Mouse (Mus musculus): ENCODE data around the gene Gm10770. TPM values are rescaled to one million over a fixed set of nuclear protein-coding genes. Genes with fewer than 3 reads are reported as not detected.
A peak's percentile ranks its signal among the peaks of the same experiment; 100 is the strongest.
"Not testable (repeated sequence)": the region's sequence is repeated elsewhere in the genome, so short reads cannot be mapped to it uniquely, and the experiment has no call there.

Gene Gm10770
- polyA plus RNA-seq (2017; shearing (Covaris generic)), result not detected

- not testable (repeated sequence) for ATAC-seq
Measured at GRCm38 (mm10) chr2:150179579-150179978, at the start of gene Gm10770. TSS of gene Gm10770 (minus strand) at chr2:150179679.

GRCm38 (mm10) chr2:150223263-150223662, 43.8 kb upstream of the Gm10770 start:
- not testable (repeated sequence) for ATAC-seq

DNA sequence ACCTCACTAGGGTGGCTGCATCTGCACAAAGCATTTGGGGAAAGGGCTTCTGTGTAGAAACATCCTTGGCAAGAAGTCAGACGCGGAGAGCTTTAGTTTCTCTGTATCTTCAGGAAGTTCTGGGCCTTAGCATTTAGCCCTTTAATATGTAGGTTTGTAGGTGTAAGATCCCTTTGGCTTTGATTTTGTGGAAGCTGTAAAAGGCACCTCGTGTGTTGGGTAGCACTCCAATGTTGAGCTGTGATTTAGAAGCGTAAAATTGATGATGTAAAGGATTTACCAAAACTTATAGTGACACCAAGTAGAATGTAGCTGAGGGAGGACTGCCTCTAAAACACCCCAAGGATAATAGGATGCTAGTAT, 38.9 kb upstream of the Gm10770 start:
- peak; percentile 32 for ATAC-seq

GRCm38 (mm10) chr2:150217600-150218362, 38.3 kb upstream of the Gm10770 start, which contains the start of gene Zfp937:
TSS of gene Zfp937 (plus strand) at chr2:150218073.
- ATAC-seq, result peak; percentile 97

DNA sequence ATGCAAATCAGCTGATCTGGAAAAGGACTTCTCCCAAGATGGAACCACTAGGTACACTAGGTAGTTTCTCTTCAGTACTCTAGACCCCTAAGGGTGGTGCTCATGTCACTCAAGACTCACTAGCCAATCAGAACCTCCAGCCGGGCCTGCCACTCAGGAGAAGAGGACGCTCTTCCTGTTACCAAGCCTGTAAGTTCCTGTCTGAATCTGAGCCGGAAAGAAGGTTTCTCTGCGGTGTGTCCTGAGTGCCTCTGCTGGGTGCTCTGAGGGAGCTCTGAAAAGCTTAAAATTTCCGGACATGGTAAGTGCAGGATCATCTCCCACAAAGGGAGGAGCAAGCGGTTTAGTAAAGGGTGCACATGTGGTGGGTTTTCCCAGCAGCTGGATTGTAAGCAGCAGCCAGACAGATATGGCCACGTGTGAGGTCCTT, 2.1 kb upstream of the Gm10770 start, which contains the start of gene Gm14139:
Gene Gm14139 (plus strand): TSS at position 186 of the 430 bp plus-strand sequence.
- ATAC-seq, result peak; percentile 72

GRCm38 (mm10) chr2:150181046-150181445, 1.6 kb upstream of the Gm10770 start:
- peak; percentile 47 for ATAC-seq

DNA sequence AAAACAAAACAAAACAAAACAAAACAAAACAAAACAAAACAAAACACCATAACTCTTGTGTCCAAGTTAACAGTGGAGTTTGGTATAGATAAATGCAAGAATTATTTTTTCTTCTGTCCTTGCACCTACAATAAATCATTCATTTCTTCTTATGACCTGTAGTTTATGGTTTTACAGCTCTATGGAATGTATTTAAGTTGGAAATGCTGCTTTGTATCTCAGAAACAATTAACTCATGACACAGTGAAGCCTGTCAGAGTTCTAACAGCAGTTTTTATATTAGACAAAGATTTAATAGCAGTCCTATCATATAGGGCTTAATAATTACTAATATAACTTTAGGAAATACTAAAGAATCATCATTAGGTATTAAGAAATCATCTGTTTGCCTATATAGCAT, 5.6 kb downstream of the Gm10770 start:
- no peak for ATAC-seq

- ATAC-seq, result no peak
Measured at GRCm38 (mm10) chr2:150166703-150167102, 12.8 kb downstream of the Gm10770 start.

DNA sequence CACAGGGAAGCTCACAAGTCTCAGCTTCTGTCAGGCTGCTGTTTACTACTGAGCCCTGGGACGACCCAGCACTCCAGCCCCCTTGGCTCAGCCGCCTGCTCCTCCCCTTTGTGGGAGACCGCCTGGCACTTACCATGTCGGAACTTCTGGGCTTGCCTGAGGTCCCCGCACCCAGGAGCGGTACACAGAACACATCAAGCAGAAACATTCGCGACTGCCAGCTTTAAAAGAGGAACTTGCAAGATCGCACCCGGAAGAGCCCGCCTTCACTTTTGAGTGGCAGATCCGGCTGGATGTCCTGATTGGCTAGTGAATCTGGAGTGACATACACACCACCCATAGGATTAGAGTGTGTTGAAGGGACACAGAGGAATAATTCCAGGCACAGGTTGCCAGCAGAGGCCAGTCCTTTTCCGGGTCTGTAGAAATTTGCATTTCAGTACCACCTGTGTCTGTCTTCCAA, 43.0 kb downstream of the Gm10770 start, which contains the start of gene Zfp120:
Gene Zfp120 (minus strand): TSS at position 274 of the 463 bp plus-strand sequence.
- ATAC-seq, result peak; percentile 95

DNA sequence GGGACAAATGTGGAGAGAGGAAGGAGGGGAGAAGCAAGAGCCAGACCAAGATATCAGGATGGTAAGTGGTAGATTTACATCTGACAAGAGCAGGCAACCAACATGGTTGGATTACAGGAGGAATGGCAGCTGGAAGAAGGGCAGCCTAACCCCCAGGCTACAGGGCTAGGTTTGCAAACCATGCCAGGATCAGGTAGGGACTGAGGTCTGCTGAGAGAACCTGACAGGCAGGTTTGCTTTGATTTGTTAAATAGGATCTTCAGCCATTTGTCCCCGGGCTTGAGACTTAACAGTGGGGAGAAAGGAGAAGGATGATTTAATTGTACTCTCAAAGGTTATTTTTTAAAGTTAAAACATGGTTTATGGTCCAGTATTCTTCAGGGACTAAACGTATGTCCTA, 46.7 kb downstream of the Gm10770 start:
- no peak for ATAC-seq

- ATAC-seq, result not testable (repeated sequence)
Measured at GRCm38 (mm10) chr2:150132002-150132401, 47.5 kb downstream of the Gm10770 start.

Other genes starting within 250 kb of the Gm10770 start
- gene Zfp120, start 43.0 kb downstream of the Gm10770 start, polyA plus RNA-seq (2017; shearing (Covaris generic)), result 10 to 100 TPM; 29.7 to 41.3 TPM
- gene Gm14139, start 2.1 kb upstream of the Gm10770 start, polyA plus RNA-seq (2017; shearing (Covaris generic)), result 1 to 10 TPM; 1.1 to 1.8 TPM
- gene Zfp937, start 38.4 kb upstream of the Gm10770 start, polyA plus RNA-seq (2017; shearing (Covaris generic)), result 10 to 100 TPM; 16.6 to 19.7 TPM
- 10 to 100 TPM; 27.8 to 46.0 TPM for gene Gm21994, start 75.9 kb upstream of the Gm10770 start, polyA plus RNA-seq (2017; shearing (Covaris generic))
- under 1 TPM in 1 of 2 experiments, not detected in 1; 0.32 TPM for gene Gm14124, start 77.8 kb upstream of the Gm10770 start, polyA plus RNA-seq (2017; shearing (Covaris generic))
- gene Gm10130, start 144.0 kb upstream of the Gm10770 start, polyA plus RNA-seq (2017; shearing (Covaris generic)), result 10 to 100 TPM in 1 of 2 experiments, 1 to 10 TPM in 1; 8.6 to 31.9 TPM
- 10 to 100 TPM in 1 of 2 experiments, 1 to 10 TPM in 1; 4.5 to 11.8 TPM for gene 3300002I08Rik, start 183.1 kb upstream of the Gm10770 start, polyA plus RNA-seq (2017; shearing (Covaris generic))